Mouse (Mus musculus): Measurements from ENCODE around the gene Tnfaip2.

DNA sequence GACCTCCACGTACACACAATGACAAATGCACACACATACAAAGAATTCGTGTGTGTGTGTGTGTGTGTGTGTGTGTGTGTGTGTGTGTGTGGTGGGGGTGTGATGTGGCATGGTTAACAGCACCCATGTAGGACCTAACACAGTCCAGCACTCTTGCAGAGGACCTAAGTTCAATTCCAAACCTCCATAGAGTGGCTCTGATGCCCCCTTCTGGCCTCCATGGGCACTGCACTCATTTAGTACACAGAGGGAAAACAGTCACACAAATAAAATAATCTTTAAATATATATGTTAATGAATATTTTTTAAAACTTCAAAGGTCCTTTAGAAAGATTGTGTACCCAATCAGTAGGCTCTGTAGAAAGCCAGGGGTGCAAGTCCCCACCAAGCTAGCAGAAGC is 37.6 kb downstream of the Tnfaip2 start:
- TF ChIP-seq CTCF (IDR thresholded peaks at IDR 0.05; ENCODE audit: extremely low read depth, insufficient read length, insufficient replicate concordance, low read depth, low read length): peak; percentile 32; the same call in 1 of the 2 replicates
- TF ChIP-seq POLR2A (IDR thresholded peaks at IDR 0.05; ENCODE audit: low read depth, low read length): no peak

All from small intestine, adult 2 months (tissue).